Mouse (Mus musculus) midbrain, embryonic 12.5 days (tissue): ENCODE results near the gene Ccdc36. TPM values are rescaled to one million over a fixed set of nuclear protein-coding genes. Genes with fewer than 3 reads are reported as not detected.

ENCODE experiments used
- ATAC-seq: fragments of 200-750 bp; cut with Nextera tagmentation; 2 replicates; pipeline ENCODE4 v1.8.0; 2017; ENCODE audit warnings: low read depth, moderate TSS enrichment, moderate library complexity; ENCODE audit not compliant: low FRiP score
- H3K27ac ChIP-seq: fragments of 300-500 bp; sonication (generic); replicated peaks from 2 replicates; pipeline ENCODE4 v1.5.1; 2016; ENCODE audit warnings: mild to moderate bottlenecking
- H3K27me3 ChIP-seq: fragments of 300-500 bp; sonication (generic); 2 replicates; pipeline ENCODE4 v1.6.1; 2016; ENCODE audit warnings: mild to moderate bottlenecking
- H3K36me3 ChIP-seq: fragments of 300-500 bp; sonication (generic); 2 replicates; pipeline ENCODE4 v1.6.1; 2016
- H3K4me1 ChIP-seq: fragments of 300-500 bp; sonication (generic); 2 replicates; pipeline ENCODE4 v1.6.1; 2016
- H3K4me2 ChIP-seq: fragments of 300-500 bp; sonication (generic); replicated peaks from 2 replicates; pipeline ENCODE4 v1.6.1; 2016; ENCODE audit warnings: mild to moderate bottlenecking, moderate library complexity
- H3K4me3 ChIP-seq: fragments of 300-500 bp; sonication (generic); 2 replicates; pipeline ENCODE4 v1.5.1; 2016; ENCODE audit warnings: mild to moderate bottlenecking
- H3K9ac ChIP-seq: fragments of 300-500 bp; sonication (generic); replicated peaks from 2 replicates; pipeline ENCODE4 v1.6.1; 2016; ENCODE audit warnings: mild to moderate bottlenecking, moderate library complexity
- H3K9me3 ChIP-seq: fragments of 300-500 bp; sonication (generic); 2 replicates; pipeline ENCODE4 v1.6.1; 2016; ENCODE audit warnings: mild to moderate bottlenecking
- WGBS: fragments of 180-500 bp; shearing (Covaris S2); methylation state at CpG from one replicate; pipeline ENCODE4 v1.1.7; 2016; 5-methylcytosine and 5-hydroxymethylcytosine counted together
- polyA plus RNA-seq: library from polyadenylated mRNA; unstranded; fragments of >200 nt; fragmentation: Nextera tagmentation; extraction: Ambion mirVana; gene quantifications from 2 replicates; pipeline ENCODE4 v1.2.1, GENCODE M21; 2016

Ccdc36 gene
- polyA plus RNA-seq, 1 experiment from 2014 or later: 1.3 TPM

DNA sequence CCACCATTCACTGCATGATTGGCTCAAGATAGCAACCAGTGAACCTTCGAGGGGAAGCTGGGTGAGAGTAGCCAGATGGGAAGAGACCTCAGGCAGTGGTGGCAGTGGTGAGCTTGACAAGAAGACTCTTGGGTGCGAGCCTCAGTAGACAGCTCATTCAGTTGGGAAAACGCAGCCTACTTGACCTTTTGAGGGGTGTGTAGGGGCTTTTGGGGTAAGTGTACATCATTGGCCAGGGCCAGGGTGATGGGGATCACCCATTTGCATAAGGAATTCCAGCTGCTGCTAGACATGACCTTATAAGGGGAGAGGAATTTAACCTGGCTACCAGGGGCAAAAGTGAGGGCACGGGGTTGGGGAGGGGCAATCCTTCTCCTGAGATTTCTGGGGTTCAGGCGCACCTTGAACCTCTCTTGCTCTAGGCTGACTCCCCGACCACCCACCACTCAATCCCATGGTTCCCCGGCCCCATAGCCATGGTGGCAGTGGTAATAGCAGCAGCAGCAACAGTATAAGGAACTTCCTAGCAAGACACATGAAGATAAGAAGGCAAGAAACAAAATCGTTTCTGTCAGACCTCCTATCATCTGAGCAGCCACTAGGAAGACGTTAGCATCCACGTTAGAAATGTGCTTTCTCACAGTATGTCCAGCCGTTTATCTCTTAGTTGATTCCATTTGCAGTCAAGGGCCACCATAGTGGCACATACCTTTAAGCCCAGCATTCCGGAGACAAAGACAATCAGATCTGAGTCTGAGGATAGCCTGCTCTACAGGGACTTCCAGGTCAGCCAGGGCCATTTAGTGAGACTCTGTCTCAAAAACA is 27.7 kb upstream of the Ccdc36 start:
- peaks cover 24% of the 10 kb centered on the region for H3K4me1 ChIP-seq
- H3K9ac ChIP-seq: no peak overlapping the region
- no peak for ATAC-seq
- no peaks in the 10 kb centered on the region for H3K27me3 ChIP-seq
- H3K36me3 ChIP-seq: no peaks in the 10 kb centered on the region
- no peak overlapping the region for H3K4me3 ChIP-seq
- no peaks in the 10 kb centered on the region for H3K9me3 ChIP-seq
- H3K4me2 ChIP-seq: no peak overlapping the region
- WGBS: 78% methylated on average over 12 of the region's 12 CpGs
- H3K27ac ChIP-seq: no peak overlapping the region

GRCm38 (mm10) chr9:108454429-108454828 is 26.1 kb upstream of the Ccdc36 start:
- H3K4me1 ChIP-seq: peaks cover 39% of the 10 kb centered on the region
- 87% methylated on average over 6 of the region's 6 CpGs for WGBS
- no peaks in the 10 kb centered on the region for H3K27me3 ChIP-seq
- no peak overlapping the region for H3K27ac ChIP-seq
- no peaks in the 10 kb centered on the region for H3K9me3 ChIP-seq
- no peak overlapping the region for H3K4me2 ChIP-seq
- H3K36me3 ChIP-seq: no peaks in the 10 kb centered on the region
- no peak for ATAC-seq
- H3K4me3 ChIP-seq: no peak overlapping the region
- no peak overlapping the region for H3K9ac ChIP-seq

GRCm38 (mm10) chr9:108453458-108453857 is 25.2 kb upstream of the Ccdc36 start:
- Histone ChIP-seq H3K9ac (no peak overlapping the region), H3K4me1 (peaks cover 49% of the 10 kb centered on the region), H3K4me2 (no peak overlapping the region), H3K36me3 (peaks cover 5% of the 10 kb centered on the region), H3K27me3 (no peaks in the 10 kb centered on the region), H3K27ac (peak overlapping the region; percentile 54; the same call in 1 of the 2 replicates), H3K9me3 (no peaks in the 10 kb centered on the region), H3K4me3 (no peak overlapping the region)
- no peak for ATAC-seq
- 87% methylated on average over 4 of the region's 4 CpGs for WGBS

DNA sequence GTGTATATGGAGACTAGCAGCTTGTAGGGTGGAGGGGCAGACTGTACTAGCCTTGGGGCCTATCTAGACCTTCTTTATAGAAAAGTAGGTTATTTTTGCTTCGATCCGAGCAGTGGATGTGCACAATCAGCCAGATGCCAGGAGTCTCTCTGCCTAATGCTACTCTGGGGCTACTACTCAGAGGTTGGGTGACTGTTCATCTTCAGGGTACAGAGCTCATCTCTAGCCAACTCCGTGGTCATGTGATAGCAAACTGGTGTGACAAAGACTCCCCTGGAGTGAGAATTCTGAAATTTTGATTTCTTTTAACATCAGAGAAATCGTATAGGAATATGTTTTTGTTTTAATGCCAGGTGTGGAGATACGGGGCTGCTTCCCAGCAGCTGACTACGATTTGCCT is 24.6 kb upstream of the Ccdc36 start:
- Histone ChIP-seq H3K36me3 (peaks cover 11% of the 10 kb centered on the region), H3K9ac (peak overlapping the region; percentile 79; the same call in 1 of the 2 replicates), H3K27ac (peak overlapping the region; percentile 54), H3K27me3 (no peaks in the 10 kb centered on the region), H3K4me2 (peak overlapping the region; percentile 91), H3K4me1 (peaks cover 49% of the 10 kb centered on the region), H3K9me3 (no peaks in the 10 kb centered on the region), H3K4me3 (peak overlapping the region; percentile 61)
- ATAC-seq: no peak
- 51% methylated on average over 6 of the region's 6 CpGs for WGBS

GRCm38 (mm10) chr9:108452291-108452906 is 24.1 kb upstream of the Ccdc36 start:
- WGBS: under 1% methylated on average over 40 of the region's 40 CpGs
- Histone ChIP-seq H3K9me3 (no peaks in the 10 kb centered on the region), H3K4me3 (peak overlapping the region; percentile 61), H3K9ac (peak overlapping the region; percentile 79), H3K4me1 (peaks cover 49% of the 10 kb centered on the region), H3K27me3 (no peaks in the 10 kb centered on the region), H3K36me3 (peaks cover 16% of the 10 kb centered on the region), H3K27ac (peak overlapping the region; percentile 54), H3K4me2 (peak overlapping the region; percentile 91)
- ATAC-seq: peak; percentile 74

DNA sequence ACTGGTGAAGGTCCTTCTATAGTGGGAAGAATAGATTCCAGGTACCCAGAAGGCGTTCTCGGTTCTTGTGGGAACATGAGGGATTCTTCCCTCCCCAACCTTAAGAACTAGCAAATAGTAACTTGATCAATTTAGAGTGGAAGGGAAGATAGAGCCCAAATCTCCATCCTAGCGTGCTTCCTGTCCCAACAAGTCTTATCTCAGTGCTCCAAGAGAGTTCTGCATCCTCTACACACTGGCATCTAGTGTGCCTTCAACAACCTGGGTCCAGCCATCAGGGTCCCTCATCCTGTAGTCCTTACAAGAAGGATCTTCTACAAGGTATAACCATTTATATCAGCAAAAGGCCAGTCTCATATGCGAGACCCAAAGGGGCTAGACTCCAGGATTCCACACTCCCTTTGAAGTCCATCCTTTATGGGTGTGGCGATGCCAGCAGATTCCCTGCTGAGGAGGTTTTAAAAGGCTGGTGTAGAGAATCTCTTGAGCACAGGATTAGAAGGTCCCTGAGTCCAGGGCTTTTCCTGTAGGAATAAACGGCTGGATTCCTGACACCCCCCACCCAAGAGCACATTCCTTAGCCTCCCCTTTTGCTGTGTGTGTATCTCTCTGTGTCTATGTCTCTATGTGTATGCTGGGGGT is 23.4 kb upstream of the Ccdc36 start:
- H3K27me3 ChIP-seq: no peaks in the 10 kb centered on the region
- H3K9me3 ChIP-seq: no peaks in the 10 kb centered on the region
- H3K9ac ChIP-seq: peak overlapping the region; percentile 79
- H3K4me3 ChIP-seq: peak overlapping the region; percentile 61
- H3K36me3 ChIP-seq: peaks cover 17% of the 10 kb centered on the region
- no peak for ATAC-seq
- 44% methylated on average over 6 of the region's 6 CpGs for WGBS
- peaks cover 49% of the 10 kb centered on the region for H3K4me1 ChIP-seq
- H3K27ac ChIP-seq: peak overlapping the region; percentile 95
- H3K4me2 ChIP-seq: peak overlapping the region; percentile 91

DNA sequence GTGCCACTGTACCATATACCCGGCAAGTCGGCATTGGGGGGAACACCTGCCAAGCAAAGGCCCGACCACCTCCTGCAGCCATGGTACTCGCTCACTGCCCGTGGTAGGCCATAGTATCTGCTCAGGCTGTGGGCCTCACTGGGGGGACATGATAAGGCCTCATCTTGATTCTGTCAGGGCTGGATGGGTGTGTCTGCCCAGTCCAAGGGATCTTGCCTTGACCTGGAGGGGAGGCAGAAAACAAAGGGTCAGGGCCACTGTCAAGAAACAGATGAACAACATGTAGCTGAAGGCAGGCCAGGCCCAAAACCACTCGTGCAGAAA is 22.8 kb upstream of the Ccdc36 start:
- peak overlapping the region; percentile 95 for H3K27ac ChIP-seq
- peak overlapping the region; percentile 61 for H3K4me3 ChIP-seq
- peaks cover 17% of the 10 kb centered on the region for H3K36me3 ChIP-seq
- peak overlapping the region; percentile 26 for H3K9ac ChIP-seq
- H3K4me2 ChIP-seq: peak overlapping the region; percentile 91
- 81% methylated on average over 6 of the region's 6 CpGs for WGBS
- H3K9me3 ChIP-seq: no peaks in the 10 kb centered on the region
- peaks cover 49% of the 10 kb centered on the region for H3K4me1 ChIP-seq
- ATAC-seq: no peak
- no peaks in the 10 kb centered on the region for H3K27me3 ChIP-seq

- H3K27me3 ChIP-seq: no peaks in the 10 kb centered on the region
- 53% methylated on average over 21 of the region's 21 CpGs for WGBS
- peak overlapping the region; percentile 91 for H3K4me2 ChIP-seq
- ATAC-seq: peak; percentile 72
- peak overlapping the region; percentile 61 for H3K4me3 ChIP-seq
- peak overlapping the region; percentile 95 for H3K27ac ChIP-seq
- peak overlapping the region; percentile 26 for H3K9ac ChIP-seq
- peaks cover 17% of the 10 kb centered on the region for H3K36me3 ChIP-seq
- peaks cover 49% of the 10 kb centered on the region for H3K4me1 ChIP-seq
- H3K9me3 ChIP-seq: no peaks in the 10 kb centered on the region
Observed at GRCm38 (mm10) chr9:108450292-108451169, 22.2 kb upstream of the Ccdc36 start.

GRCm38 (mm10) chr9:108449860-108450259 is 21.6 kb upstream of the Ccdc36 start:
- WGBS: 15% methylated on average over 4 of the region's 4 CpGs
- Histone ChIP-seq H3K9me3 (no peaks in the 10 kb centered on the region), H3K36me3 (peaks cover 17% of the 10 kb centered on the region), H3K27ac (peak overlapping the region; percentile 95), H3K4me2 (peak overlapping the region; percentile 91), H3K27me3 (no peaks in the 10 kb centered on the region), H3K4me3 (peak overlapping the region; percentile 61), H3K9ac (peak overlapping the region; percentile 42), H3K4me1 (peaks cover 49% of the 10 kb centered on the region)
- ATAC-seq: peak; percentile 71

GRCm38 (mm10) chr9:108445125-108445524 is 16.8 kb upstream of the Ccdc36 start:
- Histone ChIP-seq H3K36me3 (peaks cover 17% of the 10 kb centered on the region), H3K9ac (no peak overlapping the region), H3K4me1 (peaks cover 17% of the 10 kb centered on the region), H3K4me3 (no peak overlapping the region), H3K27ac (no peak overlapping the region), H3K4me2 (no peak overlapping the region), H3K9me3 (no peaks in the 10 kb centered on the region), H3K27me3 (no peaks in the 10 kb centered on the region)
- ATAC-seq: no peak
- 83% methylated on average over 9 of the region's 9 CpGs for WGBS

DNA sequence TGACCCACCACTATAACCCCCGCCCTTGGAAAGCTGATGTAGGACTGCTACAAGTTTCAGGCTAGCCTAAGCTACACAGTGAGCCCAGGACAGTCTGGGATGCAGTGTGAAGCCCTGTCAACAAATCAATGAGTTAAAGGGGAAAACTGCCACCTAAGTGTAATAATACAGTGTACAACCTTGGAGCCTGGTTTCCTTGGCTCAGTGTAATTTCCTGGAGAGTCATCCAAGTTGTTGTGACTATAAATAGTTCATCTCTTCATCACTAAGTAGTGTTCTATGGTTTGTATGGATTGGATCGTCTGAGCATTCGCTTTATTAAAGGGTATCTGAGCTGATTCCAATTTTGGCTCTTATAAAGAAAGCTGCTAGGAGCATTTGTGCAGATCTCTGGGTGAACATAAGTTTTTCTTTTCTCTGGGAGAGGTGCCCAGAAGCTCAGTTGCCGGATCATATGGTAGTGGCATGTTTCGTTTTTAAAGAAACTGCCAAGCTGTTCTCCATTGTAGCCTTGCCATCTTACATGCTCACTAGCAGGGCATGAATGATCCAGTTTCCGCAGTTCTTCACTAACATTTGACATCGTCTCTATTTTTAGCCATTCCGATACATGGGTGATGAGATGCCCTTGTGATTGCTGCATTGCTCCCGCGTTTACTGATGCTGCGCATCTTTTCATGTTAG is 13.1 kb upstream of the Ccdc36 start:
- no peak for ATAC-seq
- Histone ChIP-seq H3K27ac (no peak overlapping the region), H3K4me3 (no peak overlapping the region), H3K9me3 (no peaks in the 10 kb centered on the region), H3K4me1 (no peaks in the 10 kb centered on the region), H3K27me3 (no peaks in the 10 kb centered on the region), H3K4me2 (no peak overlapping the region), H3K9ac (no peak overlapping the region), H3K36me3 (no peaks in the 10 kb centered on the region)
- WGBS: 92% methylated on average over 11 of the region's 11 CpGs
